Mouse (Mus musculus) hindbrain, embryonic 16.5 days (tissue): ENCODE results near the gene Gm49358. TPM values are rescaled to one million over a fixed set of nuclear protein-coding genes. Genes with fewer than 3 reads are reported as not detected.

Experiments
- ATAC-seq: fragments of 200-750 bp; cut with Nextera tagmentation; 2 replicates; pipeline ENCODE4 v1.8.0; 2017; ENCODE audit warnings: moderate TSS enrichment, moderate library complexity
- H3K27ac ChIP-seq: fragments of 300-500 bp; sonication (generic); 2 replicates; pipeline ENCODE4 v1.5.1; 2014; ENCODE audit warnings: low read depth, mild to moderate bottlenecking, control low read depth, low read length, moderate library complexity
- H3K27me3 ChIP-seq: fragments of 300-500 bp; sonication (generic); replicated peaks from 2 replicates; pipeline ENCODE4 v1.6.1; 2014; ENCODE audit warnings: low read length; ENCODE audit not compliant: control insufficient read depth, insufficient read depth
- H3K36me3 ChIP-seq: fragments of 300-500 bp; sonication (generic); 2 replicates; pipeline ENCODE4 v1.6.1; 2014; ENCODE audit warnings: mild to moderate bottlenecking, low read length, moderate library complexity, mixed read lengths; ENCODE audit not compliant: control insufficient read depth, insufficient read depth
- H3K4me1 ChIP-seq: fragments of 300-500 bp; sonication (generic); 2 replicates; pipeline ENCODE4 v1.6.1; 2014; ENCODE audit warnings: low read depth, low read length; ENCODE audit not compliant: control insufficient read depth, insufficient read depth
- H3K4me2 ChIP-seq: fragments of 300-500 bp; sonication (generic); 2 replicates; pipeline ENCODE4 v1.6.1; 2014; ENCODE audit warnings: mild to moderate bottlenecking, low read length, control low read depth, moderate library complexity
- H3K4me3 ChIP-seq: fragments of 300-500 bp; sonication (generic); 2 replicates; pipeline ENCODE4 v1.5.1; 2014; ENCODE audit warnings: mild to moderate bottlenecking, low read length, control low read depth, moderate library complexity
- H3K9ac ChIP-seq: fragments of 300-500 bp; sonication (generic); 2 replicates; pipeline ENCODE4 v1.6.1; 2014; ENCODE audit warnings: low read depth, mild to moderate bottlenecking, control low read depth, low read length, moderate library complexity
- H3K9me3 ChIP-seq: fragments of 300-500 bp; sonication (generic); 2 replicates; pipeline ENCODE4 v1.6.1; 2014; ENCODE audit warnings: mild to moderate bottlenecking, low read length, moderate library complexity; ENCODE audit not compliant: control insufficient read depth
- WGBS: fragments of 180-500 bp; shearing (Covaris S2); extraction: QIAGEN DNeasy Blood & Tissue Kit; methylation state at CpG from one replicate; pipeline ENCODE4 v1.1.7; 2014; 5-methylcytosine and 5-hydroxymethylcytosine counted together
- polyA plus RNA-seq: library from polyadenylated mRNA; unstranded; fragments of >200 nt; fragmentation: Nextera tagmentation; extraction: Ambion mirVana; gene quantifications from 2 replicates; pipeline ENCODE4 v1.2.1, GENCODE M21; 2015

Gene Gm49358
- polyA plus RNA-seq, 1 experiment from 2014 or later, result not detected

DNA sequence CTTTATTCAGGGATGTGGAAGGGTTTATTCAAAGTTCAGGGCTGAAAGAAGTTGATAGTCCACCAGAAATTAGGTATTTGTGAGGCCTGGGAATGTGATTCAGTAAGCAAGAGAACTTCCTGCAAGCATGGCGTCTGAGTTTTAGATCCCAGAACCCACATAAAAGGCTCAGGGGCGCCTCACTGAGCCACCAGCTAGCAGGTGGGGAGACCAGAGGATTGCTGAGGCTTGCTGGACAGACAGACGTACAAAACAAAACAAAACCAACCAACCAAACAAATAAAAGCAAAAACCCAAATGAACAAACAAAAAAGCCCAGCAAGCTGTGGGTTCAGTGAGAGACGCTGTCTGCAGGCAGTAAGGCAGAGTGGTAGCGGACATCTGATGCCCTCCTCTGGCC, 18.9 kb downstream of the Gm49358 start:
- Histone ChIP-seq H3K4me2 (no peak overlapping the region), H3K4me1 (peaks cover 16% of the 10 kb centered on the region), H3K27ac (no peak overlapping the region), H3K9ac (no peak overlapping the region), H3K36me3 (no peaks in the 10 kb centered on the region), H3K9me3 (no peaks in the 10 kb centered on the region), H3K27me3 (no peaks in the 10 kb centered on the region), H3K4me3 (no peak overlapping the region)
- WGBS, result 55% methylated on average over 5 of the region's 5 CpGs
- ATAC-seq, result no peak

DNA sequence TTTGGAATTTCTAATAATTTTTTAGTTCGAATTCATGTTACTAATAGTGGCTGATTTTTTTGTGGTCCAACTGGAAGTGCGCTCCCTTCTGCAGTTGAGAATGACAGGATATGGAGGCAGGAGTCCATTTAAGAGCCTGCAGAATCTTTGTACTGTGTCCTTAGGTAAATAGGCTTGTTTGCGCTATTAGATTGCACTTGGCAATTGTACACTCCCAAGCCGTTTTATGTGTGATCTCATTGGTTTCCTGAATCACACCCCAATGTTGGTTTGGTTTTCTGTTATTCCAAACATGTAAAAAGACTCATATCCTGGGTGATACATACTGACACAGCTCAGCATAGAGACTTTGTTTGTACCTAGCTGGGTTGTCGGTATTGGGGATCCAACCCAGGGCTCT, 19.8 kb downstream of the Gm49358 start:
- Histone ChIP-seq H3K27me3 (no peaks in the 10 kb centered on the region), H3K36me3 (no peaks in the 10 kb centered on the region), H3K27ac (no peak overlapping the region), H3K4me3 (no peak overlapping the region), H3K4me2 (no peak overlapping the region), H3K9ac (no peak overlapping the region), H3K4me1 (peaks cover 12% of the 10 kb centered on the region), H3K9me3 (no peaks in the 10 kb centered on the region)
- no peak for ATAC-seq
- WGBS, result 86% methylated on average over 5 of the region's 5 CpGs

GRCm38 (mm10) chr10:86784126-86784675, 20.4 kb downstream of the Gm49358 start:
- Histone ChIP-seq H3K27me3 (no peaks in the 10 kb centered on the region), H3K4me2 (no peak overlapping the region), H3K9ac (no peak overlapping the region), H3K4me3 (no peak overlapping the region), H3K27ac (no peak overlapping the region), H3K36me3 (no peaks in the 10 kb centered on the region), H3K9me3 (no peaks in the 10 kb centered on the region), H3K4me1 (peaks cover 12% of the 10 kb centered on the region)
- ATAC-seq, result no peak
- 89% methylated on average over 5 of the region's 5 CpGs for whole genome bisulfite sequencing

DNA sequence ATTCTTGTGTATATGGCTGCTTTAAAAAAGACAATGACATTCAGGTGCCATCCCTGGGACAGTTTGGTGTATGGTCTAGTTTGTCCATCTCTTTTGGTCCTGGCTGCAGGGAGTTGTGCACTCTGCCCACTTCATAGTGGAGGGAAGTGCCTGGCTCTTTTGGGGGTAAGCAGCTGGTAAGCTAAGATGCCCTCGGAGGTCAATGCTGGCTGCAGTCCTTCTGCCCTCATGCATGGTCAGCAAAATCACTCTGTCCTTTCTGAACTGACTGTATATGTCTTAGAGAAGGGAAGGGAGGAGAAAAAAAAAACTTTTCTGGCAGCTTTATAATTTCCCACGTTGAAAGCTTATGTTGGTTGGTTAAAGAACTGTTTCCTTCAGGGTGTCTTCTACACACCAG, 21.6 kb downstream of the Gm49358 start:
- Histone ChIP-seq H3K4me3 (no peak overlapping the region), H3K9ac (no peak overlapping the region), H3K27ac (no peak overlapping the region), H3K4me2 (no peak overlapping the region), H3K27me3 (no peaks in the 10 kb centered on the region), H3K9me3 (no peaks in the 10 kb centered on the region), H3K4me1 (peaks cover 12% of the 10 kb centered on the region), H3K36me3 (no peaks in the 10 kb centered on the region)
- WGBS, result 78% methylated on average over 2 of the region's 2 CpGs
- no peak for ATAC-seq

DNA sequence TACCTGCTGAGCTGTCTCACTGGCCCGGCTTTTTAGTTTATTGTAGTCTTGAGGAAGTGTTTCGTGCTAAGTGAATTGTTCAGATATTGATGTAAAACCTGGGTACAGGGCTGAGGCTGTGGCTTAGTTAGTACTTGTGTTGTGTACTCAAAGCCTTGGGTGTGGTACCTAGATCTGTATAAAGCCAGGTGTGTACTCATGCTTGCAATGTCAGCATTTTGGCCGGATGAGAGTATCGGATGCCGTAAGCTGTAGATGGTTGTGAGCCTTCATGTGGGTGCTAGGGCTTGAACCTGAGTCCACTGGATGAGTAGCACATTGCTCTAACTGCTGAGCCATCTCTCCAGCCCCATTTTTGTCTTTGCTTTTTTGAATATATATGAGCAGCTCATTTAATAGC, 22.3 kb downstream of the Gm49358 start:
- no peak overlapping the region for H3K9ac ChIP-seq
- H3K27me3 ChIP-seq, result no peaks in the 10 kb centered on the region
- peaks cover 6% of the 10 kb centered on the region for H3K4me1 ChIP-seq
- no peak for ATAC-seq
- no peaks in the 10 kb centered on the region for H3K36me3 ChIP-seq
- no peak overlapping the region for H3K27ac ChIP-seq
- WGBS, result 94% methylated on average over 5 of the region's 5 CpGs
- no peaks in the 10 kb centered on the region for H3K9me3 ChIP-seq
- H3K4me3 ChIP-seq, result no peak overlapping the region
- no peak overlapping the region for H3K4me2 ChIP-seq

DNA sequence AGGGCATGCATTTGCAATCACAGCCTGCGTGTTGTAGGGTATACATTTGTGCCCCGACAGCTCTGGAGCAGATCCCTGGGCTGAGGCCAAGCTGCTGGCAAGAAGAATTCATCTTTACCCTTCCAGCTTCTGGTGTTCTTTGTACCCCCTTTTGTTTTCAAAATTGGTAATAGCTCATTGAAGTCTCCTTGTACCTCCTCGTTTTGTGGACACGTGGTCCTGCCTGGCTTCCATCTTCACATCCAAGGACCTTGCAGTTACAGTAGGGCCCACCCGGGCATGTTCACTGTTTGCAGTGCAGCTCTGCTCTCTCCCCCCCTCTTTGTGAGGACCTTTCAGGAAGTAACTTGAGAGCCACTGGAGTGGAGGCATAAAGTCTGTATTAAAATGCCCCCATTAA, 24.4 kb downstream of the Gm49358 start:
- H3K4me2 ChIP-seq, result no peak overlapping the region
- no peak overlapping the region for H3K4me3 ChIP-seq
- H3K27ac ChIP-seq, result no peak overlapping the region
- no peaks in the 10 kb centered on the region for H3K9me3 ChIP-seq
- WGBS, result 36% methylated on average over 5 of the region's 5 CpGs
- no peaks in the 10 kb centered on the region for H3K4me1 ChIP-seq
- H3K9ac ChIP-seq, result no peak overlapping the region
- H3K27me3 ChIP-seq, result no peaks in the 10 kb centered on the region
- peak; percentile 65 for ATAC-seq
- no peaks in the 10 kb centered on the region for H3K36me3 ChIP-seq

GRCm38 (mm10) chr10:86789146-86789672, 25.4 kb downstream of the Gm49358 start:
- 69% methylated on average over 7 of the region's 7 CpGs for WGBS
- no peaks in the 10 kb centered on the region for H3K27me3 ChIP-seq
- no peaks in the 10 kb centered on the region for H3K36me3 ChIP-seq
- no peaks in the 10 kb centered on the region for H3K9me3 ChIP-seq
- ATAC-seq, result no peak
- no peaks in the 10 kb centered on the region for H3K4me1 ChIP-seq
- no peak overlapping the region for H3K9ac ChIP-seq
- H3K4me3 ChIP-seq, result no peak overlapping the region
- H3K4me2 ChIP-seq, result no peak overlapping the region
- no peak overlapping the region for H3K27ac ChIP-seq

GRCm38 (mm10) chr10:86791507-86792184, 27.9 kb downstream of the Gm49358 start:
- H3K4me1 ChIP-seq, result no peaks in the 10 kb centered on the region
- no peak overlapping the region for H3K27ac ChIP-seq
- H3K9ac ChIP-seq, result no peak overlapping the region
- no peak overlapping the region for H3K4me3 ChIP-seq
- no peaks in the 10 kb centered on the region for H3K27me3 ChIP-seq
- no peak overlapping the region for H3K4me2 ChIP-seq
- H3K9me3 ChIP-seq, result no peaks in the 10 kb centered on the region
- 85% methylated on average over 7 of the region's 7 CpGs for WGBS
- no peak for ATAC-seq
- no peaks in the 10 kb centered on the region for H3K36me3 ChIP-seq

DNA sequence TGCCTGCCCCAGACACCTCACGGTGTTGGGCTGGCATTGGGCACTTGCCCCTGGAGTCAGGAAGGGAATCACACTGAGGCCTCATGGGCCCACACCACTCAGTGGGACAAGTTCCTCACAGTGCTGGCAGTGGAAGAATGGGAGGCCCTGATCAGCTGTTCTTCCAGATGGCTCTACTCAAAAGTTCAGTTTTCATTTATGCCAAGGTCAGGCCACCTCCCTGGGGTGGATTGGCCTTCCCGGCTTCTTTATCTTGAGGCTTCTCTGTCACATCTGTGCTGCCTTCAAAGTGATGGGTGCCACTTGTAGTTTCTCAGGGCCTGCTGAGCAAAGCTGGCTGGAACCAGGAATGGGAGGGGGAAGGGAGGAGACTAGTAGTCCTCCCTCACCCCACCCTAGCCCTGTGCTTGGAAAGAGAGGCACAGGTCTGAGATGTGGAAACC, 29.8 kb downstream of the Gm49358 start:
- no peak overlapping the region for H3K4me2 ChIP-seq
- H3K36me3 ChIP-seq, result no peaks in the 10 kb centered on the region
- no peak overlapping the region for H3K9ac ChIP-seq
- H3K4me3 ChIP-seq, result no peak overlapping the region
- no peaks in the 10 kb centered on the region for H3K9me3 ChIP-seq
- no peak for ATAC-seq
- H3K27ac ChIP-seq, result peak overlapping the region; percentile 48; the same call in 1 of the 2 replicates
- no peaks in the 10 kb centered on the region for H3K27me3 ChIP-seq
- WGBS, result 71% methylated on average over 2 of the region's 2 CpGs
- H3K4me1 ChIP-seq, result no peaks in the 10 kb centered on the region
